Mouse (Mus musculus) cerebellum, postnatal 14 days (tissue): ENCODE measurements around the gene Abca15.
"Not testable (repeated sequence)": the region's sequence is repeated elsewhere in the genome, so short reads cannot be mapped to it uniquely, and the experiment has no call there.

Source experiments
- DNase-seq, 2 experiments: peaks; one replicate each; pipeline ENCODE4 v3.0.0; 2021; ENCODE audit warnings: mixed read lengths in 2 of 2

Abca15 gene

DNA sequence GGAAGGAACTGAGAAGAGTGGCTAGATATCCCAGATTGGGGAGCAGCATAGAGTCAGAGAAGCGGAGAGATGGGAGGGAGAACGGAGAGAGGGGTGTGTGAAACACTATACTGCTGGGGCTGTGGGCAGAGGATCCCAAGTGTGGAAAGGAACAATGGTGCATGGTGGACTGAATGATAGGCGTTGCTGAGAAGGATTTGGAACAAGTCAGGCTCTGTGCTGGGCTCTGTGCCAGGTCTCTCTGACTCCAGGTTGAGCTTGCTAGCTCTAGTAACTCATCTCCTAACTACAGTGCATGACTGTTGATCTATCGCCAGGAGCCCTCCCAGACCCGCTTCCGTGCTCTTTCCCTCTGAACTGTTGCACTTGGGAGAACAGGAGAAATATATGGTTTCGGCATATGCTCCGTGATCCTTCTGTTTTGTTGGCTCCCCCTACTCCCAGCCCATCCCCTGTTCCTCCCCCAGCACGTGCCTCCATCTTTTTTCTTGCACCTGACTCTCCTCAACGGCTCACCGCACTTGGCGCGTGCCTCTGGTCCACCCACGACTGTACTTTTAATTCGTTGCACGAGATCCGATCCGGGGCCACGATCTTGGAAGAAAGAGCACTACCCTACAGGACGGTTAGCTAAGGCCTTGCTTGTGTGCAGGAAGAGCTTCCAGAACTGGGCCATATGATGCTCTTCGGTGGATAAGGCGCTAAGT lies at the start of gene Abca15:
Gene Abca15 (plus strand): TSS at position 584 of the 707 bp plus-strand sequence.
- DNase-seq = peak; percentile 67 to 72

DNA sequence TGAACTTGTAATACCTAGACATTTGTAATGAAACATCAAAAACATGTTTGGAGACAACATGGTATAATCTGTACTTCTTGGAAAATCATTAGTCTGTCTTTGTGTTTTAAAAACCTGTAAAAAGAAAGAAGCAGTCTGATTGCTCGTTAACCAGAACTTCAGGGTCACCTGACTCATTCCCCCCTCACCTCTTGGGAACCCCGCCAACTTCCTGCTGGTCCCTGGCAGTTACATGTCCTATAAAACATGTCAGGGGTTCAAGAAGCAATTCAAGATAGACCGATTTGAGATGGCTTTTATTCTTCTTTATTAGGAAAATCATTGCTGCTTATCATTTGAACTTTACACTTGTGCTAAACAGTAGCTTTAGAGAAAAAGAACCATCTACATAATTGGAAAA lies 43.2 kb upstream of the Abca15 start:
- peak; percentile 32 to 38 for DNase-seq

DNA sequence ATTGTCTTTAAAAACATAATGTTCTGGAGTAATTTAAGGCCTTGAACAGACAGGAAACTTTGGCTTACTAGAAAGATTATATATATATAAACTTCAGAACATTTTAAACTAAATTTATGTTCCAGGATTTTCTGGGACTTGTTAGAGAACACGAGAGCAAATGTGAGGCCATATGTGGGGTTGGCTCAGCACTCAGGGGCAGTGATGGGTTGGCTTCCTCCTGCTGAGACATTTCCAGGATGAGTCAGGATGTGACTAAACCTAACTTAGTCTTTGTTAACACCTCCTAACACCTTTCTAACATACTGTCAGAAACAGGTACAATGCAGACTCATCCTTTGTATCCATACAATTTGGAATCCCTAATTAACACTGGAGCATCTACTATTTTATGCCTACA lies 12.4 kb upstream of the Abca15 start:
- peak in 1 of 2 experiments; percentile 17 for DNase-seq

DNA sequence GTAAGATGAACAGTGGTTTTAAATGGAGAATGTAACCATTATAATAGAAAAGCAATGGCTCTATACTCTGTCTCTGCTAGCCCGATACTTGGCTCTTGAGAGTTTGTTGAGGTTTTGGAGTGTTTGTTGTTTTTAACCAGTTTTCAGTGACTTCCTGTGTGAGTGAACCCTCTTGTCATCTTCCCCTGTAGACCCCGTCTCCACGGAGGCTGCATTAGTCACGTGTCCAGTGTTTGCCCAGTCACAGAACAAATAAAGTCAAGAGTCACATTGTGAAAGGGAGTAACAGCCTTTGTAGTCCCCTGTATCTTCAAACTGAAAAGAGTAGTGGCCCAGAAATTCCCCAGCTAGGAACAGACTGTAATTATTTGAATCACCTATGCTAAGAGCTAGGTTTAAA lies 5.5 kb upstream of the Abca15 start:
- DNase-seq = no peak

DNA sequence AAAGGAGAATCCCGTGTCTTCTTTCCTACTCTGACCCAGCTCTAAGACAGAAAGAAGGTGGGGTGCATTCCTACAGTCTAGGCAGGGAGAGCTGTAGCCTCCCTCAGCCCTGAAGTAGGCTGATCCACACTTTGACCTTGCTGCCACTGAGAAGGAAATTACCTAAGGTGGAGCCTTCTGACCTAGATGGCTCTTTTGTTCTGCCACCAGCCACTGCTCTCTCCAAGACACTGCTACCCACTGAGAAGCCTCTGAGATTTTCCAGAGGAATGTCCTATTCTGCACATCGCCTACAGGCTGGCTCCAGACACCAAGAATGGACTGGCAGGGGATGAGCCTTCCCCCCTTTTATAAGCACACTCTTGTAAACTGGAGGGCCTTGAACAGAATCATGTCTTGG lies 2.6 kb upstream of the Abca15 start:
- DNase-seq = not testable (repeated sequence)

DNA sequence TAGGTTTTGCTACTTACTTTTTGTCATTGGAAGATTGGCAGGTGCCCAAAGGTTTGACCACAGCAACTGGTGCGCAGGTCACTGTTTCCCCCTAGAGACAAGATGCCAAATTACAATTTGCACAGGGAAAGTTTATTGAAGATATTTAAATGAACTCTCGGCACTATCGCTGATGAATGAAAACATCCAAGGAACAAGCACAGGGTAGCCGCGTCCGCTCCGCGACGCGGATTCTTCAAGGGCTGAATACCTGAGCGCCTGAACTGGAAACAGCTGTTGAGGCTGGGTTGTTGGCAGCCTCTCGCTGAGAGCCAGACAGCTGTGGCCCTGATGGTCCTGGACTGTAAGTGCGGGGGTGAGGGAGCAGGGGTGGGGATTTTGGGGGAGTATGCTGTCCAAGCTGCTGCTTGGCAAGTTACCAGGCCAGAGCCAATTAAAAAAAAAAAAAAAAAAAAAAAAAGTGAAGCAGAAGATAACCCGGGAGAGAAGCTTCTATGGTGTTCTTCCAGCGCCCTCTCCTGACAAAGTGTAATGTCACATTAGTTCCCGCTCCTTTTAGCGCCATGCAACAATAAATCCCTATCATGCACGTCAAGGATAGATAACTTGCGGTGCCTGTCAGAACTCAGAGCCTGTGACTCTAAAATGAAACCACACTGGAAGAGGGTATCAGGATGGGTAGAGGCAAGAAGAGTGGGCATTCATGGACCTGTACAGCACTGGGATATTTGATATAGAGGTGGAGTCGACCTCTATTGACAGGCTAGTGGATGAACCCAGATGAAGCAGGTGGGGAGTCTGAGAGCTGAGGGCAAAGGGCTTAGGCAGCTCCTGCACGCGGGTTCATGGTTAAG lies 1.0 kb upstream of the Abca15 start:
- DNase-seq = peak; percentile 67 to 71

DNA sequence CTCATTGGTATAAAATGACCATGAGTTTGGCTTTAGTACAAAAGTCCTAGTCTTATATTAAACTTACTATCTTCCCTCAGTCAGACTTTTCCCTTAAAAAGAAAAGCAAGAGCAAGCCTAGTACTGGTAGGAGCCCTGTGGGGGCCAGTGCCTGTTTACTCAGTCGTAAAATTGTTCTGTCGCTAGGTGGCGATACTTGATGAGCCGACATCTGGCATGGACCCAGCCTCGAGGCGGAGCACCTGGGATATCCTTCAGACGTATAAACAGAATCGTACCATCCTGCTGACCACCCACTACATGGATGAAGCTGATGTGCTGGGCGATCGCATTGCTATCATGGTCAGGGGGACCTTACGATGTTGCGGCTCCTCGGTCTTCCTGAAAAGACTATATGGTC lies 32.7 kb downstream of the Abca15 start:
- peak; percentile 23 to 43 for DNase-seq

DNA sequence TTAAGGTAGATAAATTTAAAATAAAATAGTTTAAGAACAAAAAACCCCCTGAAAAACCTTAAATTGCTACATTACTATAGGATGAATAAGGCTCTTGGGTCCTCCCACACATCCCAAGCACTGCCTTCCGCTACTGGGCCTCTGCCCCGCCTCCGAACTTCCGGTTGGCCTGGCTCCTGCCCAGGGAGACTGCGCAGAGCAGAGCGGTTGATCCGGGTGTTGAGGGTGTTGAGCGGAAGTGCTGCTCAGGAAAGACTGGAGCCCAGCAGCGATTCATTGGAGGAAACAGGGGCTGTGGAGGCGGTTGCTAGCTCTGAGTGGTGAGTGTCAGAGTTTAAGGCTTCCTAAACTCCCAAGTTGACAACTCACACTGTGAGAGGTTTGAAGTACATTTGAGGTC lies 81.0 kb downstream of the Abca15 start, which contains the start of gene Abca16:
Gene Abca16 (plus strand): TSS at position 201 of the 400 bp plus-strand sequence.
- peak in 1 of 2 experiments; percentile 4 for DNase-seq

DNA sequence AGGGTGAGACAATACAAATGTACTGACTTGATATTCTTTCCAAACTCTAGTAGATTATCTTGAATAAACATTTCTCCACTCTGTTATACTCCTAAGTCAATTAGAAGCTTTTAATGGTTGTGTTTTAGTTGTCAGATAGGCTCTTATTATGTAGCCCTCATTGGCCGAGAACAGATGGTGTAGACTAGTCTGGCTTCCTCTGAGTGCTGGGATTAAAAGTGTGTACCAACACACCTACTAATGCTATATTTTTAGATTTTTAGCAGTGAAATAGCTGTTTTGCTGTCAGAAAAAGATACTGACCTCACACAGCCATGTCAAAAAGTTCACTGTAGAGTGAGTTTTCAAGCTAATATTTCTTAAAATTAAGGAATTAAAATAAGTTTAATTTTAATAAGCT lies 83.9 kb downstream of the Abca15 start:
- peak; percentile 6 to 45 for DNase-seq

DNA sequence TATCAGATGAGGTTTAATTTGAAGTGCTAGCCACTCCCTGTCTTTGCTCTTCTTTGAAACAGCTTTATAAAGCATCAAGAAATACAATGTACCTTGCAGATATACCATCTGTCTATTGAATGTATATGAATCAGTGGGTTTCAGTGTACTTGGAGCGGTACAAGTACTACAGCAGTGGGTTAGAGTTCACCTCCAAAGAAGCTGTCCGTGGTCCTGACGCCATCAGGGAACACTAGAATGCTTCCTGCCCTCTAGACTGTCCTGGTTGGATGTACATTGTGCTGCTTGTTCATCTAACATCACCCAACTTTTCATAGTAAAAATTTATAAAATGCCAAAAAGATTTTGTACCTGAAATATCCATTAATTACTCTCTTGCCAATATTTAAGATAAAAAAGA lies 98.2 kb downstream of the Abca15 start:
- DNase-seq = no peak

DNA sequence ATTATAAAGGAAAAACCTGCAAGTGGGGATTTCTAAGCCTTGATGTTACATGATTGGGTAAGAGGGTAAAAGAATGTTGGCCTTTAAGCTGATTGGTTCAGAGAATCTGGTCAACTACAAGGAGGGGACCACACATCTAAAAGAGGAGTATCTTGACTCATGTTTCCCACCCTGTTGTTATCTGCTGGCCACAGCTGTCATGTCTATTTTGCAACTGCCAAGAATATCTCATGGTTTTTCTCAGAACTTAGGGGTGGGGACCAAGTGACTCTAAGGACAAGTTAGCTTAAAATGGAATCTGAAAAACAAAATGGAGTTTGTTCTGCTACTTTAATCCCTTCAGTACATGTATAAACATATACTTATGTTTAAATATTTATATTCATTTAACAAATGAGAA lies 103.0 kb downstream of the Abca15 start:
- DNase-seq = no peak
